Mouse (Mus musculus): Measurements from ENCODE around the gene C1ql1. TPM values are rescaled to one million over a fixed set of nuclear protein-coding genes. Genes with fewer than 3 reads are reported as not detected.
A peak's percentile ranks its signal among the peaks of the same experiment; 100 is the strongest.

Gene C1ql1
- total RNA-seq (2014; rRNA removed), result 61.0 and 65.6 TPM in 2 replicates
- 16.9 and 18.9 TPM in 2 replicates for polyA plus RNA-seq (2015; fragmentation: Nextera tagmentation; extraction: Ambion mirVana)

- H3K4me2 ChIP-seq (ENCODE audit: low read depth, low read length), result peak within 1 kb of the TSS; percentile 54
- H3K9me3 ChIP-seq (ENCODE audit: low read length), result no peaks in the 10 kb centered on the region
- ATAC-seq, result peak; percentile 75
- WGBS, result under 1% methylated on average over 68 of the region's 87 CpGs
- H3K9ac ChIP-seq (replicated peaks; ENCODE audit: low read length), result peak within 1 kb of the TSS; percentile 34; the same call in 1 of the 2 replicates
- H3K4me1 ChIP-seq (ENCODE audit: insufficient read depth, low read length), result 0 out of 2 replicates have a peak, but pooled peaks cover 12% of the 10 kb centered on the region
- H3K27me3 ChIP-seq (ENCODE audit: insufficient read depth, low read length), result peaks cover 36% of the 10 kb centered on the region
- H3K27ac ChIP-seq, result no peak within 1 kb of the TSS
- TF ChIP-seq CTCF (IDR thresholded peaks at IDR 0.05; ENCODE audit: low read depth), result no peak
- H3K36me3 ChIP-seq (ENCODE audit: insufficient read depth, low read length), result no peaks in the 10 kb centered on the region
- peak within 1 kb of the TSS; percentile 37 for H3K4me3 ChIP-seq (ENCODE audit: low read length)
- DNase-seq (ENCODE audit: low spot score), result peak; percentile 88
Measured at GRCm38 (mm10) chr11:102946265-102946991, at the start of gene C1ql1. Gene C1ql1, minus strand, starts transcription at chr11:102946688.

DNA sequence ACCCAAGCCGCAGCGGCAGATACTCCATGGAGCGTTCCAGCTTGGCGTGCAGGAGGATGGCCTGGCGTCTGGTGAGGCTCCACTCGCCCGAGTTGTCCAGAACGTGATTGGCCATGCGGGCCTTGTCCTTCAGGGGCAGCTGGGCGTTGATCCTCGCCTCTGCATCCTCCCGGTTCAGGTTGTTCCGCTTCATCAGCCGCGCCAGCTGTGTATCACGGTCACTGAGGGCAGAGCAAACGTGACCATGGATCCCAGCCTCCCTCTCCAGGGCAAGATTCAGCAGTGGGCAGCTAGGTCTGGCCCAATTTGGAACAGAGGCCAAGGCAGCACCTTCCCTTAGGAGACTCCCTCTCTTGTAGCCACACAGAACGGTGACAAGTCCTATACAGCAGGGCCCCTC lies 48.5 kb upstream of the C1ql1 start:
- ATAC-seq, result no peak
- no peaks in the 10 kb centered on the region for H3K27me3 ChIP-seq (ENCODE audit: insufficient read depth, low read length)
- H3K9me3 ChIP-seq (ENCODE audit: low read length), result no peaks in the 10 kb centered on the region
- peaks cover 11% of the 10 kb centered on the region; the same call in 1 of the 2 replicates for H3K4me1 ChIP-seq (ENCODE audit: insufficient read depth, low read length)
- H3K4me3 ChIP-seq (ENCODE audit: low read length), result no peak overlapping the region
- H3K27ac ChIP-seq, result no peak overlapping the region
- no peak for DNase-seq (ENCODE audit: low spot score)
- H3K9ac ChIP-seq (replicated peaks; ENCODE audit: low read length), result no peak overlapping the region
- H3K36me3 ChIP-seq (ENCODE audit: insufficient read depth, low read length), result peaks cover 45% of the 10 kb centered on the region
- TF ChIP-seq CTCF (IDR thresholded peaks at IDR 0.05; ENCODE audit: low read depth), result no peak
- 82% methylated on average over 18 of the region's 18 CpGs for WGBS
- H3K4me2 ChIP-seq (ENCODE audit: low read depth, low read length), result no peak overlapping the region

DNA sequence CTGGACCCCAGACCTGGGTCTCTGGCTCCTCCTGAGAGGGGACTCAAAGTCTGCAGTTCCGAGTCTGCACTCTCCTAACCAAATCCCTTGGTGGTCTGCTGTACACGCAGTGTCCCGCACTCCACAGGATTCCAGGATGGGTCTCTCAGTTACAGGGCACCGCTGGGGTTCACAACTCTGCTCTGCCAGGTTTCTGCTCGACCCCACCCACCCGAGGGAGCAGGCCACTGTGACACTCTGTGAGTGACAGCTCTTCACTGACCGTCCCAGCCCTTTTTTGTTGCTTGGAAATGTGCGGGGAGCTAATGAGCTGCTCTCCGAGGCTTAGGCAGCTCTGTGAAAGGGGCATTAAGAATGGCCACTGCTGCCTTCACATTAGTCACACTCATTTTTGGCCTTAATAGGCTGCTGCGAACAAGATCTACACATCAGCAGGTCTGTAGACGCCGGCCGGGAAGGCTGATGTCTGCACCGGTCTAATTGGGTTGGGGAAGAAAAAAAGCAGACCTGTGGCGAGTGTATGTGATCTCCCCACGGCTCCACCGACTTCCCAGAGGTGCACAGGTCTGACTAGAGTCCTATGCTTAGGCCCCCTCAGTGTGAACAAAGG lies 47.0 kb upstream of the C1ql1 start:
- ATAC-seq, result 0 out of 2 replicates have a peak, but pooled peaks have one; percentile 22
- 21% methylated on average over 17 of the region's 17 CpGs for WGBS

GRCm38 (mm10) chr11:102992940-102993339 lies 46.5 kb upstream of the C1ql1 start:
- Histone ChIP-seq H3K36me3 (ENCODE audit: insufficient read depth, low read length) (peaks cover 36% of the 10 kb centered on the region), H3K27ac (no peak overlapping the region), H3K9ac (replicated peaks; ENCODE audit: low read length) (no peak overlapping the region), H3K4me3 (ENCODE audit: low read length) (no peak overlapping the region), H3K4me2 (ENCODE audit: low read depth, low read length) (no peak overlapping the region), H3K9me3 (ENCODE audit: low read length) (no peaks in the 10 kb centered on the region), H3K27me3 (ENCODE audit: insufficient read depth, low read length) (no peaks in the 10 kb centered on the region), H3K4me1 (ENCODE audit: insufficient read depth, low read length) (peaks cover 11% of the 10 kb centered on the region; the same call in 1 of the 2 replicates)
- DNase-seq (ENCODE audit: low spot score) (peak; percentile 82), ATAC-seq (peak; percentile 69)
- TF ChIP-seq CTCF (IDR thresholded peaks at IDR 0.05; ENCODE audit: low read depth), result peak; percentile 94
- WGBS, result 16% methylated on average over 5 of the region's 5 CpGs

More for the DNA sequence above, 47.0 kb upstream of the C1ql1 start:
- H3K9ac ChIP-seq (replicated peaks; ENCODE audit: low read length), result no peak overlapping the region
- no peaks in the 10 kb centered on the region for H3K9me3 ChIP-seq (ENCODE audit: low read length)
- no peak overlapping the region for H3K4me3 ChIP-seq (ENCODE audit: low read length)
- TF ChIP-seq CTCF (IDR thresholded peaks at IDR 0.05; ENCODE audit: low read depth), result no peak
- H3K4me1 ChIP-seq (ENCODE audit: insufficient read depth, low read length), result peaks cover 11% of the 10 kb centered on the region; the same call in 1 of the 2 replicates
- peaks cover 41% of the 10 kb centered on the region for H3K36me3 ChIP-seq (ENCODE audit: insufficient read depth, low read length)
- H3K27me3 ChIP-seq (ENCODE audit: insufficient read depth, low read length), result no peaks in the 10 kb centered on the region
- H3K27ac ChIP-seq, result no peak overlapping the region
- H3K4me2 ChIP-seq (ENCODE audit: low read depth, low read length), result no peak overlapping the region
- no peak for DNase-seq (ENCODE audit: low spot score)

GRCm38 (mm10) chr11:102991681-102992080 lies 45.2 kb upstream of the C1ql1 start:
- Histone ChIP-seq H3K4me1 (ENCODE audit: insufficient read depth, low read length) (peaks cover 11% of the 10 kb centered on the region; the same call in 1 of the 2 replicates), H3K27me3 (ENCODE audit: insufficient read depth, low read length) (no peaks in the 10 kb centered on the region), H3K27ac (no peak overlapping the region), H3K9me3 (ENCODE audit: low read length) (no peaks in the 10 kb centered on the region), H3K9ac (replicated peaks; ENCODE audit: low read length) (peak overlapping the region; percentile 47), H3K4me3 (ENCODE audit: low read length) (peak overlapping the region; percentile 6; the same call in 1 of the 2 replicates), H3K36me3 (ENCODE audit: insufficient read depth, low read length) (peaks cover 25% of the 10 kb centered on the region), H3K4me2 (ENCODE audit: low read depth, low read length) (peak overlapping the region; percentile 45)
- 0 out of 2 replicates have a peak, but pooled peaks have one; percentile 21 for ATAC-seq
- 7% methylated on average over 16 of the region's 16 CpGs for WGBS
- no peak for TF ChIP-seq CTCF (IDR thresholded peaks at IDR 0.05; ENCODE audit: low read depth)
- DNase-seq (ENCODE audit: low spot score), result peak; percentile 18

DNA sequence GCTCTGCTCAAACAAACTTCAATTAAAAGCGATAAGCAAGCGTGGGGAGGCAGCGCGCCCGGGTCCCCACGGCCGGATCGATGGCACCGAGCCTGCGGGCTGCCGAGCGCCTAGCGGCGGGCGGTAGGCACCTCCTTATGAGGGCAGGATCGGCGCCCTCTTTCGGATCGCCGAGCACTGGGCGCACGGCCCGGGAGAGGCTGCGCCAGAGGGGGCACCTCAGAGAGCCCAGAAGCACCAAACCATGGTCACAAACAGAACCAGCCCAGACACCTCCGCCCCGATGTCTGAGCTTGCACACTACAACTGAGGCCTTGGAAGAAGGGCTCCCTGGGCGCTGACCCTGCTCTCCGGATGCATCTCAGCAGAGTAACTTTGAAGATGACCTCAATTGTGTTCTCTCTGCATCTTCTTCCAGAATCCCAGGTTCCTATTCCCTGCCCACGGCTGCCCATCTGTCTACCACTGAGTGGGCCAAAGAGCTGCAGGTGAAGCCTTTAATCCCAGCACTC lies 43.7 kb upstream of the C1ql1 start:
- Histone ChIP-seq H3K9ac (replicated peaks; ENCODE audit: low read length) (peak overlapping the region; percentile 40; the same call in 1 of the 2 replicates), H3K27ac (no peak overlapping the region), H3K4me3 (ENCODE audit: low read length) (peak overlapping the region; percentile 34), H3K4me2 (ENCODE audit: low read depth, low read length) (peak overlapping the region; percentile 71), H3K27me3 (ENCODE audit: insufficient read depth, low read length) (no peaks in the 10 kb centered on the region), H3K9me3 (ENCODE audit: low read length) (no peaks in the 10 kb centered on the region), H3K4me1 (ENCODE audit: insufficient read depth, low read length) (peaks cover 11% of the 10 kb centered on the region; the same call in 1 of the 2 replicates), H3K36me3 (ENCODE audit: insufficient read depth, low read length) (peaks cover 11% of the 10 kb centered on the region; the same call in 1 of the 2 replicates)
- 1% methylated on average over 29 of the region's 29 CpGs for WGBS
- TF ChIP-seq CTCF (IDR thresholded peaks at IDR 0.05; ENCODE audit: low read depth), result peak; percentile 33
- ATAC-seq, result no peak; the same call in 1 of the 2 replicates
- peak; percentile 40 for DNase-seq (ENCODE audit: low spot score)
